Mouse (Mus musculus) effector memory CD4-positive, alpha-beta T cell, adult 5 months (primary cell): ENCODE data around the gene Nop10. TPM values are rescaled to one million over a fixed set of nuclear protein-coding genes. Genes with fewer than 3 reads are reported as not detected.

Experiments used
- polyA plus RNA-seq: library from polyadenylated mRNA; unstranded; fragments of 100-300 nt; shearing (Covaris generic); gene quantifications from one replicate; pipeline ENCODE4 v1.2.1, GENCODE M21; 2017

Gene Nop10
- 131 TPM for polyA plus RNA-seq

GRCm38 (mm10) chr2:112261748-112262653 lies at the start of gene Nop10:
Gene Nop10, plus strand, starts transcription at chr2:112261926.

GRCm38 (mm10) chr2:112239212-112239934 lies 22.4 kb upstream of the Nop10 start, which contains the start of gene Lpcat4:
Gene Lpcat4, plus strand, starts transcription at chr2:112239468.

DNA sequence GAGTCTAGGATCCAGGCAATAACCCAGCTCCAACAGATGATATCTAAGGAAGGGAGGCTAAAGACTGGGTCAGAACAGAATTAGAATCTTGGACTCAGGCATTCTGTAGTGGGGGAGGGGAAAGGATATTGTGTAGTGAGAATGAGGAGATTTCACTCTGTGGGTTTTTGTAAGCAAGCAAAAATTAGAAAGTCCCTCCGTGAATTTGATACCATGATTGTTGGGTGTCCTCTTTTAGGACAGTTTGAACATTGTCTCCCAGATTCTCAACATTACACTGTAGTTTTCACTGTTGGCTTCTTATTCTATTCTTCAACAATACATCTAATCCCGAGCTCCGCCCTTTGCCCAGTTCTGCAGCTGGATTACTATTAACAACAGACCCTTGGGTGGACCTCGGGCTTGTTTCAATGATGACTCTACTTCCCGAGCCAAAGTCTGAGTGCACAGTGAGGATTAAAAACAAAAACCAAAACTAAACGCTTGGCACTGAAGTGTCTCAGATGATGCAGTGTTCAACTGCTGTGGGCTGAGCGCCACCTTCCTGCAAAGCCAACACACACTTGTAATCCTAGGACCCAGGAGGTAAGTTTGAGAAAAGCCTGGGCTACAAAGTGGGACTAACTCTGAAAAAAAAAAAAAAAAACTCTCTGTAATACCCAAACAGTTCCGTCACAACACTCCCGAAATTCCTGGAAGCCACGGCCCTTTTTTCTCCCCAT lies 2.3 kb upstream of the Nop10 start, which contains the start of gene Nutm1:
Gene Nutm1, minus strand, starts transcription at position 51 of the 722 bp plus-strand sequence.

DNA sequence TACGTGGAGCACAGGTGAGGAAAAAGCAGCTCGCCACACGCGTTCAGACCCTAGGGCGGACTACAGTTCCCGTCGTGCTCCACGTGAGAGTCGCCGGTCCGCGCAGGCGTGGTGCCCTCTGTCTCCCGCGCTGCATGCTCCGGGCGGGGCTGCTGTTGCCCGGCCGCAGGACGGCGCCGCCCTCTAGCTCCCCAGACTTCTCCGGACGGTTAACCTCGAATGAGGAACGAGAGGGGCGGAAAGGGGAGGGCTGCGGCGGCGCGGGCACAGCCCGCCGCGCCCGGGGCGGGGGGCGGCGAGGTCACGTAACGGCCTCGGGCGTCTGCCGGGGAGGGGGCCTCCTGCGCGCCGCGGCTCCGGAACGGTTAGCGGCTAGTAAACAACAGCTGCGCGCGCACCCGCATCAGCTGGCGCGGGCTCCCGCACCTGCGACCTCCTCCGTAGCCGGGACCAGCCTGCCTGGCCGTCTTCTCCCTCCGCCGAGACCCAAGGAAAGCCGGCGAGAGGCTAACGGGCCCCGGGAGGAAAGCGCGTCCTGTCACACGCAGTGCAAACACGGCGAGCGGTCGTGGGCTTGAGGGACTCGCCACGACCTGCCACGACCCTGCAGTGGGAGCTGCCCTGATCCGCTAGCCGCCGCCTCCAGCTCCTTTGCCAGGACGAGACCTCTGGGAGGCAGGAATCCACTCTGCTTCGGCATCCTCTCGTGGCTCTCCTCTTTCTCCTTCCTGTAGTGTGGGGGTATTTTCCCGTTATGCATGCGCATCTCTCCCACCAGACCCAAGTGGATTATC lies 3.9 kb downstream of the Nop10 start, which contains the start of gene Slc12a6:
Gene Slc12a6, plus strand, starts transcription at position 378 of the 794 bp plus-strand sequence.

DNA sequence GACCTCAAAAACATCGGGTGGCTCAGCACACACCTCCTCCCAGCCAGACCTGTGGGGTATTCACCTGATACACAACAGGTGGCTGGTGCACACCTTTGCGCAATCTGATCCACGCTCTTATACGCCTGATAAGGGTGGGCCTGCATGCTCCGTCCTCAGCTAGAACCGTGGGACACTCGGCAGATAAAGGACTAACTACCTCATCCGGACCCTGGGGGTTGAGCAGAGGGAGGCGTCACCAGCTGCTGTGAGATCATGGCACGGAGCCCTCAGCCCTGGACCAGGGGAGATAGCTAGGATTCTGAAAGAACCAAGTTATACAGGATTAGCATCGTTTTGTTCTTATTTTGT lies 4.5 kb downstream of the Nop10 start, which contains the start of gene Gm21985:
Gene Gm21985, plus strand, starts transcription at position 73 of the 351 bp plus-strand sequence.

Other genes with a start within 250 kb of the Nop10 start
- gene Olfr1310, start 249.2 kb upstream of the Nop10 start, polyA plus RNA-seq: not detected
- gene Olfr1311, start 237.5 kb upstream of the Nop10 start, polyA plus RNA-seq: not detected
- gene Olfr1312, start 211.7 kb upstream of the Nop10 start, polyA plus RNA-seq: 0.17 TPM
- gene Olfr1313, start 184.1 kb upstream of the Nop10 start, polyA plus RNA-seq: not detected
- not detected for gene Olfr1314, start 165.1 kb upstream of the Nop10 start, polyA plus RNA-seq
- not detected for gene Olfr1315-ps1, start 146.5 kb upstream of the Nop10 start, polyA plus RNA-seq
- gene Olfr1316, start 126.9 kb upstream of the Nop10 start, polyA plus RNA-seq: not detected
- gene Olfr1317, start 121.6 kb upstream of the Nop10 start, polyA plus RNA-seq: not detected
- gene Olfr1318, start 107.7 kb upstream of the Nop10 start, polyA plus RNA-seq: not detected
- gene Lpcat4, start 22.5 kb upstream of the Nop10 start, polyA plus RNA-seq: 96.7 TPM
- not detected for gene Nutm1, start 2.6 kb upstream of the Nop10 start, polyA plus RNA-seq
- gene Slc12a6, start 3.9 kb downstream of the Nop10 start, polyA plus RNA-seq: 39.5 TPM
- gene Gm21985, start 4.4 kb downstream of the Nop10 start, polyA plus RNA-seq: not detected
- 66.4 TPM for gene Emc4, start 106.1 kb downstream of the Nop10 start, polyA plus RNA-seq
- gene Katnbl1, start 117.3 kb downstream of the Nop10 start, polyA plus RNA-seq: 16.8 TPM
- gene Emc7, start 193.1 kb downstream of the Nop10 start, polyA plus RNA-seq: 15.7 TPM
- gene Chrm5, start 218.8 kb downstream of the Nop10 start, polyA plus RNA-seq: not detected
- gene Aven, start 231.0 kb downstream of the Nop10 start, polyA plus RNA-seq: 40.9 TPM